Mouse (Mus musculus): Measurements from ENCODE around the gene Olfr1129. TPM values are rescaled to one million over a fixed set of nuclear protein-coding genes. Genes with fewer than 3 reads are reported as not detected.
"Not testable (repeated sequence)": the region's sequence is repeated elsewhere in the genome, so short reads cannot be mapped to it uniquely, and the experiment has no call there.

Gene Olfr1129
- total RNA-seq (2021) (not detected), polyA plus RNA-seq (2012; rRNA removed) (not detected in 2 replicates)
- long read RNA-seq = 0 reads

DNA sequence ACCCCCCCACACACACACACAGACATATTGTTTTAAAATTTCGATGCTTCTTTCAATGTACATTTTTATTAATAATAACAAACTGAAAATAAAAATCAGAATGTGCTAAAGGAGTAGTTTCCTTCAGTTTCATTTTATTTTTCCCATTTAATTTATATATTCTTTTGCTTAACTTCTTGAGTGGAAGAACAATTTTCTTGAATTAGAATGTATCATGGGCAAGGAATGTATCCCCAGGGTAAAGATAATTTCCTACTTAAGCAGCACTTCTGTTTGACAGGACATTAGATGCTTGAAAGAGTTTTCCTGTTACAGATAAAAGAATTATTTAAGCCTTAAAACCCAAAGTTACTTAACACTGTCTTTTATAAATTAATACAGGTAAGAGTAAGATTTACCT is at the start of gene Olfr1129:
Olfr1129 (plus strand) TSS at position 301 of the 400 bp plus-strand sequence.
- DNase-seq = not testable (repeated sequence)

GRCm38 (mm10) chr2:87525899-87526616 is 47.6 kb upstream of the Olfr1129 start:
- not testable (repeated sequence) for DNase-seq

GRCm38 (mm10) chr2:87531496-87531895 is 42.2 kb upstream of the Olfr1129 start, which contains the start of gene Olfr153:
TSS of gene Olfr153 (plus strand) at chr2:87531796.
- no peak for DNase-seq

- no peak for DNase-seq
These were observed 38.9 kb upstream of the Olfr1129 start for GRCm38 (mm10) chr2:87534826-87535225.

DNA sequence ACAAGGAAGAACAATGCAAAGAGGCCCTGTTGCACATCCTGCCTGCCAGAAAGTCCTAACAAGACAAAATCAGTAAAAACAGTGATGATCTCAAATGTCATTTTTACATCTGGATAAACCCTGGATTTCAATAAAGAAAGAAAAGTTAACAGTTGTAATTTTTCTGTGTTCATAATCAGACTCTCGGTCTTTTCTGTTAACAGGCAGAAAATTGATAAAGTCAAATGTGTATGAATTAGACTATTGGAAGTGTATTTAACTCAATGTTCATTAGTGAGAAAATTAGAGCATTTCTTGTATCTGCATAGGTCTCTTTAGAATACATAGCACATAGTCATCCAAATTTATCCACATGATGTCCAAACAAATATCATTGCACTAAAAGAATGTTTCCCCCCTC is 28.3 kb upstream of the Olfr1129 start, which contains the start of gene Olfr1128:
Olfr1128 (minus strand) TSS at position 101 of the 400 bp plus-strand sequence.
- DNase-seq = no peak

GRCm38 (mm10) chr2:87605912-87606311 is 32.2 kb downstream of the Olfr1129 start, which contains the start of gene Olfr1130:
TSS of gene Olfr1130 (plus strand) at chr2:87606212.
- not testable (repeated sequence) for DNase-seq

- no peak for DNase-seq
These were observed 53.1 kb downstream of the Olfr1129 start, which contains the start of gene Olfr1131 for GRCm38 (mm10) chr2:87626804-87627203. TSS of gene Olfr1131 (plus strand) at chr2:87627104.

Other genes with a start within 250 kb of the Olfr1129 start
- gene Olfr1120, start 219.1 kb upstream of the Olfr1129 start, total RNA-seq (2021) = not detected
- not detected in 2 replicates for gene Olfr1120, start 219.1 kb upstream of the Olfr1129 start, polyA plus RNA-seq (2012; rRNA removed)
- gene Olfr1121, start 204.0 kb upstream of the Olfr1129 start, total RNA-seq (2021) = not detected
- gene Olfr1121, start 204.0 kb upstream of the Olfr1129 start, polyA plus RNA-seq (2012; rRNA removed) = not detected in 2 replicates
- not detected for gene Olfr1122, start 188.1 kb upstream of the Olfr1129 start, total RNA-seq (2021)
- gene Olfr1122, start 188.1 kb upstream of the Olfr1129 start, polyA plus RNA-seq (2012; rRNA removed) = not detected in 2 replicates
- gene Olfr1123, start 157.3 kb upstream of the Olfr1129 start, total RNA-seq (2021) = not detected
- not detected in 2 replicates for gene Olfr1123, start 157.3 kb upstream of the Olfr1129 start, polyA plus RNA-seq (2012; rRNA removed)
- not detected for gene Olfr1124, start 143.6 kb upstream of the Olfr1129 start, total RNA-seq (2021)
- not detected in 2 replicates for gene Olfr1124, start 143.6 kb upstream of the Olfr1129 start, polyA plus RNA-seq (2012; rRNA removed)
- not detected for gene Olfr1126, start 119.9 kb upstream of the Olfr1129 start, total RNA-seq (2021)
- not detected in 2 replicates for gene Olfr1126, start 119.9 kb upstream of the Olfr1129 start, polyA plus RNA-seq (2012; rRNA removed)
- not detected for gene Pramel7, start 76.8 kb upstream of the Olfr1129 start, total RNA-seq (2021)
- not detected in 2 replicates for gene Pramel7, start 76.8 kb upstream of the Olfr1129 start, polyA plus RNA-seq (2012; rRNA removed)
- not detected for gene Pramel6, start 67.3 kb upstream of the Olfr1129 start, total RNA-seq (2021)
- not detected in 2 replicates for gene Pramel6, start 67.3 kb upstream of the Olfr1129 start, polyA plus RNA-seq (2012; rRNA removed)
- gene Olfr153, start 42.1 kb upstream of the Olfr1129 start, total RNA-seq (2021) = not detected
- gene Olfr153, start 42.1 kb upstream of the Olfr1129 start, polyA plus RNA-seq (2012; rRNA removed) = not detected in 2 replicates
- not detected for gene Olfr1128, start 28.4 kb upstream of the Olfr1129 start, total RNA-seq (2021)
- gene Olfr1128, start 28.4 kb upstream of the Olfr1129 start, polyA plus RNA-seq (2012; rRNA removed) = not detected in 2 replicates
- not detected for gene Olfr1130, start 32.3 kb downstream of the Olfr1129 start, total RNA-seq (2021)
- not detected in 2 replicates for gene Olfr1130, start 32.3 kb downstream of the Olfr1129 start, polyA plus RNA-seq (2012; rRNA removed)
- not detected for gene Olfr1131, start 53.2 kb downstream of the Olfr1129 start, total RNA-seq (2021)
- not detected in 2 replicates for gene Olfr1131, start 53.2 kb downstream of the Olfr1129 start, polyA plus RNA-seq (2012; rRNA removed)
- gene Olfr1132, start 63.6 kb downstream of the Olfr1129 start, total RNA-seq (2021) = not detected
- gene Olfr1132, start 63.6 kb downstream of the Olfr1129 start, polyA plus RNA-seq (2012; rRNA removed) = not detected in 2 replicates
- gene Olfr1133, start 73.5 kb downstream of the Olfr1129 start, total RNA-seq (2021) = not detected
- gene Olfr1133, start 73.5 kb downstream of the Olfr1129 start, polyA plus RNA-seq (2012; rRNA removed) = not detected in 2 replicates
- not detected for gene Olfr1134, start 84.6 kb downstream of the Olfr1129 start, total RNA-seq (2021)
- not detected in 2 replicates for gene Olfr1134, start 84.6 kb downstream of the Olfr1129 start, polyA plus RNA-seq (2012; rRNA removed)
- gene Olfr1135, start 99.8 kb downstream of the Olfr1129 start, total RNA-seq (2021) = not detected
- not detected in 2 replicates for gene Olfr1135, start 99.8 kb downstream of the Olfr1129 start, polyA plus RNA-seq (2012; rRNA removed)
- not detected for gene Olfr1136, start 120.0 kb downstream of the Olfr1129 start, total RNA-seq (2021)
- gene Olfr1136, start 120.0 kb downstream of the Olfr1129 start, polyA plus RNA-seq (2012; rRNA removed) = not detected in 2 replicates
- gene Olfr1137, start 139.3 kb downstream of the Olfr1129 start, total RNA-seq (2021) = not detected
- not detected in 2 replicates for gene Olfr1137, start 139.3 kb downstream of the Olfr1129 start, polyA plus RNA-seq (2012; rRNA removed)
- not detected for gene Olfr1138, start 166.1 kb downstream of the Olfr1129 start, total RNA-seq (2021)
- gene Olfr1138, start 166.1 kb downstream of the Olfr1129 start, polyA plus RNA-seq (2012; rRNA removed) = not detected in 2 replicates
- not detected for gene Olfr1140, start 169.8 kb downstream of the Olfr1129 start, total RNA-seq (2021)
- gene Olfr1140, start 169.8 kb downstream of the Olfr1129 start, polyA plus RNA-seq (2012; rRNA removed) = not detected in 2 replicates
- not detected for gene Olfr1141, start 180.1 kb downstream of the Olfr1129 start, total RNA-seq (2021)
- gene Olfr1141, start 180.1 kb downstream of the Olfr1129 start, polyA plus RNA-seq (2012; rRNA removed) = not detected in 2 replicates
- gene Olfr152, start 205.6 kb downstream of the Olfr1129 start, total RNA-seq (2021) = not detected
- not detected in 2 replicates for gene Olfr152, start 205.6 kb downstream of the Olfr1129 start, polyA plus RNA-seq (2012; rRNA removed)
- not detected for gene Olfr1143, start 226.7 kb downstream of the Olfr1129 start, total RNA-seq (2021)
- not detected in 2 replicates for gene Olfr1143, start 226.7 kb downstream of the Olfr1129 start, polyA plus RNA-seq (2012; rRNA removed)
- gene Olfr1145, start 235.9 kb downstream of the Olfr1129 start, total RNA-seq (2021) = not detected
- gene Olfr1145, start 235.9 kb downstream of the Olfr1129 start, polyA plus RNA-seq (2012; rRNA removed) = not detected in 2 replicates

All from adrenal gland, adult 2 months (tissue).